Mouse (Mus musculus) bone marrow, adult 2 months (tissue): ENCODE results near the gene Mucl3. TPM values are rescaled to one million over a fixed set of nuclear protein-coding genes. Genes with fewer than 3 reads are reported as not detected.

ENCODE experiments used
- H3K27ac ChIP-seq: fragments of 200-500 bp; 2 replicates; pipeline ENCODE4 v1.5.1; 2012; ENCODE audit warnings: low read depth, mild to moderate bottlenecking, control low read depth, inconsistent platforms, low read length; ENCODE audit not compliant: control insufficient read depth, poor library complexity, insufficient read depth
- H3K4me1 ChIP-seq: fragments of 200-500 bp; 2 replicates; pipeline ENCODE4 v1.6.1; 2011; ENCODE audit warnings: low read length; ENCODE audit not compliant: control insufficient read depth, insufficient read depth
- H3K4me3 ChIP-seq: fragments of 200-500 bp; replicated peaks from 2 replicates; pipeline ENCODE3; 2011; ENCODE audit warnings: mild to moderate bottlenecking, low read depth, low read length, control low read depth; ENCODE audit not compliant: control insufficient read depth
- CTCF ChIP-seq: fragments of 200-500 bp; IDR thresholded peaks from 2 replicates; pipeline ENCODE4 v1.5.1; 2011; ENCODE audit warnings: low read length, control low read depth; ENCODE audit not compliant: control insufficient read depth, insufficient read depth
- POLR2A ChIP-seq: fragments of 200-500 bp; IDR thresholded peaks from 2 replicates; pipeline ENCODE4 v1.6.1; 2011; ENCODE audit warnings: low read depth, mild to moderate bottlenecking, control low read depth, low read length, borderline replicate concordance; ENCODE audit not compliant: control insufficient read depth
- WGBS: fragments of 180-500 bp; shearing (Covaris S2); methylation state at CpG from one replicate; pipeline ENCODE4 v1.1.7; 2018; 5-methylcytosine and 5-hydroxymethylcytosine counted together
- polyA plus RNA-seq: library from polyadenylated mRNA; stranded (reverse); fragments of >200 nt; gene quantifications from 2 replicates; pipeline ENCODE4 v1.2.4, GENCODE M21; 2011; ENCODE audit warnings: low replicate concordance; ENCODE audit not compliant: missing spikeins, insufficient read depth, insufficient read length

Gene Mucl3
- polyA plus RNA-seq, 1 experiment: not detected

- no peak overlapping the region for H3K27ac ChIP-seq
- no peaks in the 10 kb centered on the region for H3K4me1 ChIP-seq
- no peak overlapping the region for H3K4me3 ChIP-seq
- 77% methylated on average over 2 of the region's 2 CpGs for WGBS
- TF ChIP-seq POLR2A (no peak), CTCF (no peak)
Observed at GRCm38 (mm10) chr17:35649429-35649828, 5.9 kb upstream of the Mucl3 start.

- H3K4me3 ChIP-seq: no peak overlapping the region
- H3K4me1 ChIP-seq: 0 out of 2 replicates have a peak, but pooled peaks cover 1% of the 10 kb centered on the region
- WGBS: 66% methylated on average over 6 of the region's 6 CpGs
- no peak overlapping the region for H3K27ac ChIP-seq
- TF ChIP-seq CTCF (no peak), POLR2A (no peak)
Observed at GRCm38 (mm10) chr17:35639352-35639751, 4.1 kb downstream of the Mucl3 start.

- no peak overlapping the region for H3K4me3 ChIP-seq
- TF ChIP-seq POLR2A: no peak
- TF ChIP-seq CTCF: no peak
- 0 out of 2 replicates have a peak, but pooled peaks cover 1% of the 10 kb centered on the region for H3K4me1 ChIP-seq
- H3K27ac ChIP-seq: no peak overlapping the region
- WGBS: 15% methylated on average over 14 of the region's 14 CpGs
Observed at GRCm38 (mm10) chr17:35638475-35639190, 4.9 kb downstream of the Mucl3 start.

GRCm38 (mm10) chr17:35636363-35636762, 7.1 kb downstream of the Mucl3 start:
- 0 out of 2 replicates have a peak, but pooled peaks cover 1% of the 10 kb centered on the region for H3K4me1 ChIP-seq
- no peak overlapping the region for H3K4me3 ChIP-seq
- no peak overlapping the region for H3K27ac ChIP-seq
- WGBS: 28% methylated on average over 5 of the region's 5 CpGs
- TF ChIP-seq CTCF: no peak
- no peak for TF ChIP-seq POLR2A

GRCm38 (mm10) chr17:35635699-35636111, 7.8 kb downstream of the Mucl3 start:
- Histone ChIP-seq H3K27ac (no peak overlapping the region), H3K4me3 (peak overlapping the region; percentile 60), H3K4me1 (0 out of 2 replicates have a peak, but pooled peaks cover 1% of the 10 kb centered on the region)
- TF ChIP-seq POLR2A: no peak
- TF ChIP-seq CTCF: peak; percentile 68
- WGBS: 2% methylated on average over 15 of the region's 15 CpGs

GRCm38 (mm10) chr17:35635202-35635601, 8.3 kb downstream of the Mucl3 start:
- TF ChIP-seq CTCF (peak; percentile 13; the same call in 1 of the 2 replicates), POLR2A (no peak)
- Histone ChIP-seq H3K4me1 (0 out of 2 replicates have a peak, but pooled peaks cover 1% of the 10 kb centered on the region), H3K27ac (no peak overlapping the region), H3K4me3 (no peak overlapping the region)
- WGBS: 61% methylated on average over 3 of the region's 3 CpGs

GRCm38 (mm10) chr17:35633992-35634391, 9.5 kb downstream of the Mucl3 start:
- no peak for TF ChIP-seq POLR2A
- Histone ChIP-seq H3K4me3 (no peak overlapping the region), H3K4me1 (0 out of 2 replicates have a peak, but pooled peaks cover 1% of the 10 kb centered on the region), H3K27ac (no peak overlapping the region)
- 22% methylated on average over 1 of the region's 1 CpGs for WGBS

GRCm38 (mm10) chr17:35626537-35626936, 17.0 kb downstream of the Mucl3 start, which contains the start of gene Gm9573:
TSS of gene Gm9573 (minus strand) at chr17:35626637.
- TF ChIP-seq POLR2A (no peak), CTCF (no peak)
- no peak within 1 kb of the TSS for H3K27ac ChIP-seq
- H3K4me3 ChIP-seq: no peak within 1 kb of the TSS
- no peaks in the 10 kb centered on the region for H3K4me1 ChIP-seq
- WGBS: 71% methylated on average over 7 of the region's 7 CpGs
